Mouse (Mus musculus): ENCODE results near the gene Slc24a2. TPM values are rescaled to one million over a fixed set of nuclear protein-coding genes. Genes with fewer than 3 reads are reported as not detected.

The Slc24a2 gene
- polyA plus RNA-seq, 1 experiment, result 0.04 TPM

DNA sequence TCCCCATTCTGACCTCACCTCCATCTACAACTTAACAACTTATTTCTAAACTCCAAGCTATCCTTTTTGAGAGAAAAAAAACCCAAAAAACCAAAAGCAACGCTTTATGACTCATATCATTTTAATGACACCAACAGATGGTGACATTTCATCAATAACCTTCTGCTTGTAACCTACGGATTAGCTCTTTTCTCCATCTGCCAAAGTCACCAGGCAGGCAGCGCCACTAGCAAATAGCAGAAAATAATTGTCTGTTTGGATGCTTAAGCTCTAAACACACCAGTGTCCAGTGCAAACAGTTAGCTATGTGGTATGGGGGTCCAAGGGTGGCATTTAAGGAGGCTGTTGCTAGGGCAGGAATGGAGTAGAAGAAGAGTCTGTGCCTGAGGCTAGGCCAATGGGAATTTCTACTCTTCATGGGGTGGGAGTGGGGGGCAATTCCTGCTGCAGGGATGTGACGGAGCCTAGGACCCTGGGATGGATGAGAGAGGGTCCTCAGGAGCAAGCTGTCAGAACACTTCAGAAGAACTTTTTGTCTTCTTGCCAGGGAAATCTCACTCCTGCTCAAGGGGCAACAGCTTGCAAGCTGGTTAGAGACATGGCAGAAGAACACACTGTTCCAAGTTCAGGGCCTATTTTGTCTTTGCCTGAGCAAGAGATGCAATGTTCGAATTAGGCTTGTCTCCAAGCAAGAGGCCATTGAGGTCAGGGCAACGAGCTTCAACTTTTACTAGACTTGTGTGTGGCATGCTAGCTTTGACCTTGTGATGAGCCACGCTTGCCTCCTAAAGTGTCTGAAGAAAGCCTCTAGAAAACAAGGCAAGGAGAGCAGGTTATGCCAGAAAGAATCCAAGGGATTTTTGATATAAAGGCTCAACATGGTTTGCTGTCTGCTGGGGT lies 216.3 kb downstream of the Slc24a2 start:
- no peak for DNase-seq (ENCODE audit: low read depth, low spot score)
- WGBS, result 75% methylated on average over 7 of the region's 7 CpGs

GRCm38 (mm10) chr4:86992470-86992869 lies 237.8 kb downstream of the Slc24a2 start:
- DNase-seq (ENCODE audit: low read depth, low spot score), result no peak
- 51% methylated on average over 3 of the region's 3 CpGs for WGBS

- WGBS, result 66% methylated on average over 6 of the region's 6 CpGs
These were observed 241.0 kb downstream of the Slc24a2 start for GRCm38 (mm10) chr4:86989301-86989700.

DNA sequence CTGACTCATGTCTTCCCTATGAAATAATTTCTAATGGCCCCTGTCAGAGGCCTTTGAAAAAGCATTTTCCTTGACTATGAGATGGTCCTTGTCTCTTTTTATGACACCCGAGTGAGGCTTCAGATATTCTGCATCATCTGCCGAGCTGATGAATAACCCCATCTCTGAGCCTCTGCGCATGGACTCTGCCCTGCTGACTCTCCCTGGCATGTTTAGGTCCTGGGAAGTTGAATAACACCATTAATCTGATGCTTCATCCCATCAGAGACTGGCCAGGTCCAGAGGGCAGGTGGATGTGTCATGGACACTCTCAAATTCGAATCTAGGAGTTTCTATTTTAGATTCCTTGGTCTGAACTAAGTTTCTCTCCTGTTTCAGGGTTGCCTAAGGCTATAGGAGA lies 242.4 kb downstream of the Slc24a2 start:
- WGBS, result 66% methylated on average over 4 of the region's 4 CpGs
- DNase-seq (ENCODE audit: low read depth, low spot score), result no peak

More at GRCm38 (mm10) chr4:86989301-86989700, 241.0 kb downstream of the Slc24a2 start:
- DNase-seq (ENCODE audit: low read depth, low spot score), result no peak

DNA sequence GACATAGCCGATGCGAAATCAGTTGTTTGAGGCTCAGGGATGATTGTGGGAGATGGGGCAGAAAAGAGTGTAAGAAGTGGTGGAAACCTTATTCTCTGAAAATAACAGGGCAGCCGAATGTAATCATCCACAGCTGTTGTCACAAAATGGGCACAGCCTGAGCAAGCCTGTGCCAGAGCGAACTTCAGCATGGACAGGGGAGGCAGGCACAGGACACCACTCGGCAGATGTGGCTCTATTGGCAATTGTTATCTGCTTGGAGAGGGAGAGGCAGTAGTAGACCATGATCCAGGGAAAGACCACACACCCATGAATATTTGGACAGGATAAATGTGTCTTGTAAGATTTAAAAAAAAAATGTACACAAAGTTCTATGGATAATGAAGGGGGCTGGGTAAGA lies 253.0 kb downstream of the Slc24a2 start:
- DNase-seq (ENCODE audit: low read depth, low spot score), result no peak
- WGBS, result 81% methylated on average over 5 of the region's 5 CpGs

GRCm38 (mm10) chr4:86957576-86958411 lies 272.5 kb downstream of the Slc24a2 start:
- no peak for DNase-seq (ENCODE audit: low read depth, low spot score)
- WGBS, result 43% methylated on average over 14 of the region's 14 CpGs

- 64% methylated on average over 4 of the region's 4 CpGs for whole genome bisulfite sequencing
- DNase-seq (ENCODE audit: low read depth, low spot score), result no peak
These were observed 274.8 kb downstream of the Slc24a2 start for GRCm38 (mm10) chr4:86955448-86955847.

GRCm38 (mm10) chr4:86953519-86953918 lies 276.8 kb downstream of the Slc24a2 start:
- no peak for DNase-seq (ENCODE audit: low read depth, low spot score)
- 62% methylated on average over 5 of the region's 5 CpGs for whole genome bisulfite sequencing

DNA sequence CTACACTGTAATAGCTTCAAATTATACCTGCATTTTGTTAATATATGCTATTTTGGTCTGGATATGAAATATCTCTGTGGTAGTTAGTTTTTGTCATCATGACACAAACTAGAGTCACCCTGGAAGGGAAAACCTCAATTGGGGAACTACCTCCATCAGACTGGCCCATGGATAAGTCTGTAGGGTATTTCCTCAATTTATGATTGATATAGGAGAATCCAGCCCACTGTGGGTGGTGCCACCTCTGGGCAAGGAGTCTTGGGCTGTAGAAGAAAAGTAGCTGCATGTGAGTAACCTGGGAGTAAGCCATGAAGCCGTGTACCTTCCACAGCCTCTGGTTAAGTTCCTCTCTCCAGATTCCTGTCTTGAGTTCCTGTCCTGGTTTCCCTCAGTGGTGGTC lies 281.5 kb downstream of the Slc24a2 start:
- WGBS, result 83% methylated on average over 1 of the region's 1 CpGs
- no peak for DNase-seq (ENCODE audit: low read depth, low spot score)

- WGBS, result 69% methylated on average over 6 of the region's 6 CpGs
- no peak for DNase-seq (ENCODE audit: low read depth, low spot score)
These were observed 287.0 kb downstream of the Slc24a2 start for GRCm38 (mm10) chr4:86943296-86943695.

GRCm38 (mm10) chr4:86942656-86943055 lies 287.6 kb downstream of the Slc24a2 start:
- DNase-seq (ENCODE audit: low read depth, low spot score), result no peak
- 75% methylated on average over 6 of the region's 6 CpGs for WGBS

DNA sequence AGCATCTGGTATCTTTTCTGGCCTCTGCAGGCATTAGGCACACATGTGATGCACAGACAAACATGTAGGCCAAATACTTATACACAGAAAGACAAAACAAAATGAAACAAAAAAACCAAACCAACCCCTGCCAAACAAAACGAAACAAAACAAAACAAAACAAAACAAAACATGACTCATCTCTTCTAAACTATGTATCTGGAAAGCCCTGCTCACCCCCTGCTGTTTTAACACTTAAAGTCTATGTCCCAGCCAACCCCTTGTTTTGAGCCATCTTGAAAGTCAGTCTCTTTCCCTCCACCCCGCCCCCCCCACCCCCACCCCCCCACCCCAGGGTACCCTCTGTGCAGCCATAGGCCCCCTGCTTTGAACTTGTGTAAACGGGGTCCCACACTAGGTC lies 293.6 kb downstream of the Slc24a2 start:
- no peak for DNase-seq (ENCODE audit: low read depth, low spot score)
- 60% methylated on average over 3 of the region's 3 CpGs for WGBS

GRCm38 (mm10) chr4:86936217-86936616 lies 294.1 kb downstream of the Slc24a2 start:
- no peak for DNase-seq (ENCODE audit: low read depth, low spot score)
- 94% methylated on average over 9 of the region's 9 CpGs for WGBS
